Mouse (Mus musculus) MEL (cell line): ENCODE measurements at regions not wholly inside any gene's neighbourhood (a gene's known extent, or its start where the extent isn't known, plus 50 kb on each side); places are given as distances from the start of the nearest gene placed in this dataset.

ENCODE experiments used
- DNase-seq: peaks from one replicate; pipeline ENCODE4 v3.0.0; 2011; ENCODE audit warnings: low read depth, low spot score
- H3K27ac ChIP-seq: 2 replicates; pipeline ENCODE4 v1.5.1; 2012; ENCODE audit warnings: low read depth, mild to moderate bottlenecking, control low read depth, low read length, moderate library complexity; ENCODE audit not compliant: control insufficient read depth
- H3K27me3 ChIP-seq, 2 experiments: fragments of 150-350 bp in 1 of 2; sonication (generic) in 1 of 2; 2 replicates each; pipeline ENCODE4 v1.6.1; 2012; ENCODE audit warnings: low read length in 2 of 2, mild to moderate bottlenecking in 2 of 2, improper control_type of control experiment in 1 of 2, moderate library complexity in 1 of 2; ENCODE audit not compliant: insufficient read depth in 2 of 2, control insufficient read depth in 1 of 2
- H3K36me3 ChIP-seq, 2 experiments: 2 replicates each; pipeline ENCODE4 v1.6.1; 2012 to 2014; ENCODE audit warnings: low read length in 2 of 2, improper control_type of control experiment in 1 of 2, inconsistent platforms in 1 of 2, mild to moderate bottlenecking in 1 of 2; ENCODE audit not compliant: insufficient read depth in 2 of 2, control insufficient read depth in 1 of 2
- H3K4me1 ChIP-seq, 2 experiments: fragments of 150-350 bp in 1 of 2; sonication (generic) in 1 of 2; 2 replicates each; pipeline ENCODE4 v1.6.1; 2012; ENCODE audit warnings: low read length in 2 of 2, improper control_type of control experiment in 1 of 2, mild to moderate bottlenecking in 1 of 2; ENCODE audit not compliant: insufficient read depth in 2 of 2, control insufficient read depth in 1 of 2
- H3K4me3 ChIP-seq, 2 experiments: fragments of 150-350 bp in 1 of 2; sonication (generic) in 1 of 2; 2 replicates each; pipeline ENCODE4 v1.5.1; 2012; ENCODE audit warnings: low read depth in 2 of 2, low read length in 2 of 2, mild to moderate bottlenecking in 2 of 2, moderate library complexity in 2 of 2, control low read depth in 1 of 2, improper control_type of control experiment in 1 of 2; ENCODE audit not compliant: control insufficient read depth in 1 of 2, insufficient read depth in 1 of 2
- H3K79me2 ChIP-seq: 2 replicates; pipeline ENCODE4 v1.6.1; 2012; ENCODE audit warnings: mild to moderate bottlenecking, low read length, moderate library complexity; ENCODE audit not compliant: control insufficient read depth, poor library complexity, insufficient read depth
- H3K9ac ChIP-seq: 2 replicates; pipeline ENCODE4 v1.6.1; 2012; ENCODE audit warnings: low read depth, mild to moderate bottlenecking, control low read depth, low read length, moderate library complexity; ENCODE audit not compliant: control insufficient read depth, poor library complexity, severe bottlenecking
- H3K9me3 ChIP-seq: fragments of 150-350 bp; sonication (generic); replicated peaks from 2 replicates; pipeline ENCODE4 v1.6.1; 2012; ENCODE audit warnings: mild to moderate bottlenecking, low read length, improper control_type of control experiment, moderate library complexity; ENCODE audit not compliant: insufficient read depth
- E2F4 ChIP-seq: IDR thresholded peaks from 2 replicates; pipeline ENCODE4 v1.6.1; 2011; ENCODE audit warnings: low read depth, low read length, improper control_type of control experiment, borderline replicate concordance
- EP300 ChIP-seq, 2 experiments: IDR thresholded peaks; 2 replicates each; pipeline ENCODE4 v1.6.1; 2011; ENCODE audit warnings: improper control_type of control experiment in 2 of 2, low read length in 2 of 2, low read depth in 1 of 2, mild to moderate bottlenecking in 1 of 2
- ETS1 ChIP-seq: IDR thresholded peaks from 2 replicates; pipeline ENCODE4 v1.6.1; 2012; ENCODE audit warnings: low read depth, mild to moderate bottlenecking, inconsistent platforms, low read length, improper control_type of control experiment, moderate library complexity
- GABPA ChIP-seq: IDR thresholded peaks from 2 replicates; pipeline ENCODE4 v1.6.1; 2012; ENCODE audit warnings: low read depth, mild to moderate bottlenecking, inconsistent platforms, low read length, improper control_type of control experiment, moderate library complexity
- HCFC1 ChIP-seq: IDR thresholded peaks from 2 replicates; pipeline ENCODE4 v1.6.1; 2012; ENCODE audit warnings: low read depth, mild to moderate bottlenecking, inconsistent platforms, low read length, improper control_type of control experiment, moderate library complexity
- JUND ChIP-seq: IDR thresholded peaks from 2 replicates; pipeline ENCODE4 v1.6.1; 2011; ENCODE audit warnings: low read depth, mild to moderate bottlenecking, improper control_type of control experiment, low read length
- KAT2A ChIP-seq: conservative IDR thresholded peaks from 2 replicates; pipeline ENCODE4 v1.6.1; 2012; ENCODE audit warnings: low read depth, low read length, improper control_type of control experiment, inconsistent platforms
- MAFK ChIP-seq: IDR thresholded peaks from 2 replicates; pipeline ENCODE4 v1.6.1; 2011; ENCODE audit warnings: low read depth, mild to moderate bottlenecking, low read length, improper control_type of control experiment, borderline replicate concordance
- MAZ ChIP-seq: IDR thresholded peaks from 2 replicates; pipeline ENCODE4 v1.6.1; 2012; ENCODE audit warnings: low read depth, mild to moderate bottlenecking, inconsistent platforms, low read length, improper control_type of control experiment
- MEF2A ChIP-seq: IDR thresholded peaks from 2 replicates; pipeline ENCODE4 v1.6.1; 2014; ENCODE audit warnings: low read depth, mild to moderate bottlenecking, inconsistent platforms, low read length, improper control_type of control experiment; ENCODE audit not compliant: poor library complexity, insufficient replicate concordance, severe bottlenecking; ENCODE audit errors: extremely low read depth
- NELFE ChIP-seq: IDR thresholded peaks from 2 replicates; pipeline ENCODE4 v1.6.1; 2011; ENCODE audit warnings: low read depth, low read length, improper control_type of control experiment
- POLR2A ChIP-seq, 2 experiments: IDR thresholded peaks; 2 replicates each; pipeline ENCODE4 v1.6.1; 2011 to 2012; ENCODE audit warnings: low read length in 2 of 2, mild to moderate bottlenecking in 2 of 2, control low read depth in 1 of 2, improper control_type of control experiment in 1 of 2, low read depth in 1 of 2, moderate library complexity in 1 of 2; ENCODE audit not compliant: control insufficient read depth in 1 of 2, insufficient read depth in 1 of 2, poor library complexity in 1 of 2
- POLR2AphosphoS2 ChIP-seq: IDR thresholded peaks from 2 replicates; pipeline ENCODE4 v1.6.1; 2011; ENCODE audit warnings: low read length, improper control_type of control experiment
- TBP ChIP-seq: IDR thresholded peaks from 2 replicates; pipeline ENCODE4 v1.8.0; 2011; ENCODE audit warnings: low read depth, low read length, improper control_type of control experiment
- UBTF ChIP-seq: IDR thresholded peaks from 2 replicates; pipeline ENCODE4 v1.6.1; 2012; ENCODE audit warnings: low read depth, mild to moderate bottlenecking, inconsistent platforms, low read length, improper control_type of control experiment, moderate library complexity, borderline replicate concordance; ENCODE audit not compliant: insufficient read depth
- USF1 ChIP-seq: IDR thresholded peaks from 2 replicates; pipeline ENCODE4 v1.6.1; 2014; ENCODE audit warnings: low read depth, mild to moderate bottlenecking, inconsistent platforms, low read length, improper control_type of control experiment, moderate library complexity
- ZKSCAN1 ChIP-seq: IDR thresholded peaks from 2 replicates; pipeline ENCODE4 v1.6.1; 2012; ENCODE audit warnings: low read depth, mild to moderate bottlenecking, inconsistent platforms, low read length, improper control_type of control experiment, moderate library complexity
- ZNF384 ChIP-seq: IDR thresholded peaks from 2 replicates; pipeline ENCODE4 v1.6.1; 2012; ENCODE audit warnings: low read depth, mild to moderate bottlenecking, inconsistent platforms, low read length, improper control_type of control experiment

DNA sequence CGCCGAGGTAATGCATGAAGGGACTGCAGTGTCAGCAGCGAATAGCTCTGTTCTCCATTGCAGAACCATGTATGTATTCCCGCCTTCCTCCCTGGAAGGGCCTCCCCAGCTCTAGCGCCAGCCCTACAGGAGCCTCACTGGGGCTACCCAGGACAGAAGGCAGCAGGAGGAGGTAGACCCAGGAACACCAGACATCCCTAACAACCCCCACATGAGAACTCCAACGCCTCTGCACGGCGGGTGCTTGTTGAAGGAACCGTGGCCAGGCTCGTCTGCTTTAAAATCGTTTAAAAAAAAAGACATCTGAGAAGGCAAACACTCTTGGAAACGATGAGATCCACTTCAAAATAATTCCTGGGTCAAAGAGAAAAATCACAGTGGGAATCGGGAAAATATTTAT is 194.3 kb downstream of the Mroh4 start:
- Histone ChIP-seq H3K4me1 (no peaks in the 10 kb centered on the region), H3K27me3 (no peaks in the 10 kb centered on the region), H3K79me2 (no peaks in the 10 kb centered on the region), H3K4me3 (no peak overlapping the region), H3K9ac (no peak overlapping the region), H3K9me3 (no peaks in the 10 kb centered on the region), H3K27ac (no peak overlapping the region), H3K36me3 (no peaks in the 10 kb centered on the region)
- TF ChIP-seq MEF2A: no peak
- TF ChIP-seq ETS1: no peak
- TF ChIP-seq JUND: no peak
- no peak for TF ChIP-seq GABPA
- no peak for TF ChIP-seq KAT2A
- TF ChIP-seq ZKSCAN1: no peak
- no peak for TF ChIP-seq HCFC1
- TF ChIP-seq UBTF: no peak
- TF ChIP-seq MAZ: no peak
- TF ChIP-seq E2F4: no peak
- DNase-seq: no peak

DNA sequence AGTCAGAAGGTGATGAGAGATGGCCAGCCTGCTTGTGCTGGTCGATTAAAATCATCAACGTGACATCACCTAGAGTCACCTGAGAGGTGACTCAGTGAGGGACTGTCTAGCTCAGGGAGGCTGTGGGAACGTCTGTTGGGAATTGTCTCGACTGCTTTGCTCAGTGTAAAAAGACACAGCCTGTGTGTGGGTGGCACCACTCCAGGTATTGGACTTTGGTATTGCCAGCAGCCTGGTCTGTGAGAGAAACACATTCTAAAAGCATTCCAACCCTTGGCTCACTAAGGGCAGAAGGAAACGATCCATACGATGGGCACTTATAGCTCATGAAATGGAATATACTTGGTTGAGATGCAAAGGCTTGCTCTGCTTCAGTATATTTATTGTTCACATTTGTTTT is 209.2 kb downstream of the Mroh4 start:
- Histone ChIP-seq H3K27ac (no peak overlapping the region), H3K79me2 (no peaks in the 10 kb centered on the region), H3K9ac (no peak overlapping the region), H3K9me3 (no peaks in the 10 kb centered on the region), H3K4me1 (no peaks in the 10 kb centered on the region), H3K36me3 (no peaks in the 10 kb centered on the region), H3K27me3 (no peaks in the 10 kb centered on the region), H3K4me3 (no peak overlapping the region)
- TF ChIP-seq MEF2A (no peak), POLR2A (IDR thresholded peaks at IDR 0.05; ENCODE audit: control insufficient read depth in 1 of 2, insufficient read depth in 1 of 2, low read depth in 1 of 2, low read length in 2 of 2, poor library complexity in 1 of 2) (no peak), KAT2A (no peak), GABPA (no peak), USF1 (no peak), POLR2AphosphoS2 (no peak), JUND (no peak), NELFE (no peak), EP300 (IDR thresholded peaks at IDR 0.05; ENCODE audit: low read depth in 1 of 2, low read length in 2 of 2) (no peak), TBP (no peak), MAFK (no peak), ZNF384 (no peak)
- DNase-seq: no peak
